Mouse (Mus musculus) ES-CJ7 (cell line): ENCODE measurements around the gene Galnt16.

Experiments used
- DNase-seq: peaks from one replicate; pipeline ENCODE4 v3.0.0; 2011; ENCODE audit warnings: low read depth, low spot score

Gene Galnt16

GRCm38 (mm10) chr12:80663935-80664334 is 145.9 kb downstream of the Galnt16 start:
- DNase-seq: no peak

- no peak for DNase-seq
Observed at GRCm38 (mm10) chr12:80668391-80668790, 150.3 kb downstream of the Galnt16 start.

GRCm38 (mm10) chr12:80673170-80673569 is 155.1 kb downstream of the Galnt16 start:
- peak; percentile 72 for DNase-seq
